Mouse (Mus musculus) limb, embryonic 11.5 days (tissue): ENCODE results near the gene Gm44511. TPM values are rescaled to one million over a fixed set of nuclear protein-coding genes. Genes with fewer than 3 reads are reported as not detected.

Experiments
- ATAC-seq: fragments of 200-750 bp; cut with Nextera tagmentation; 2 replicates; pipeline ENCODE4 v1.8.0; 2017; ENCODE audit warnings: low read depth; ENCODE audit not compliant: insufficient number of reproducible peaks, low FRiP score, low TSS enrichment
- DNase-seq: peaks from one replicate; pipeline ENCODE4 v3.0.0-alpha.2; 2015; ENCODE audit warnings: low spot score
- H3K27ac ChIP-seq: fragments of 300-500 bp; sonication (generic); replicated peaks from 2 replicates; pipeline ENCODE4 v1.5.1; 2014; ENCODE audit warnings: low read depth, mild to moderate bottlenecking, low read length
- H3K27me3 ChIP-seq: fragments of 300-500 bp; sonication (generic); 2 replicates; pipeline ENCODE4 v1.6.1; 2014; ENCODE audit warnings: mild to moderate bottlenecking, low read length, mixed read lengths; ENCODE audit not compliant: control insufficient read depth, insufficient read depth
- H3K36me3 ChIP-seq: fragments of 300-500 bp; sonication (generic); 2 replicates; pipeline ENCODE4 v1.6.1; 2014; ENCODE audit warnings: mild to moderate bottlenecking, low read length, moderate library complexity, mixed read lengths; ENCODE audit not compliant: control insufficient read depth, insufficient read depth
- H3K4me1 ChIP-seq: fragments of 300-500 bp; sonication (generic); 2 replicates; pipeline ENCODE4 v1.6.1; 2014; ENCODE audit warnings: low read length, mixed read lengths; ENCODE audit not compliant: control insufficient read depth, insufficient read depth
- H3K4me2 ChIP-seq: fragments of 300-500 bp; sonication (generic); 2 replicates; pipeline ENCODE4 v1.6.1; 2014; ENCODE audit warnings: low read depth, mild to moderate bottlenecking, moderate library complexity; ENCODE audit not compliant: severe bottlenecking
- H3K4me3 ChIP-seq: fragments of 300-500 bp; sonication (generic); 2 replicates; pipeline ENCODE4 v1.5.1; 2014; ENCODE audit warnings: low read depth, low read length
- H3K9ac ChIP-seq: fragments of 300-500 bp; sonication (generic); 2 replicates; pipeline ENCODE4 v1.6.1; 2014; ENCODE audit warnings: mild to moderate bottlenecking, low read length
- H3K9me3 ChIP-seq: fragments of 300-500 bp; sonication (generic); 2 replicates; pipeline ENCODE4 v1.6.1; 2016; ENCODE audit warnings: low read length; ENCODE audit not compliant: control insufficient read depth
- WGBS: fragments of 180-500 bp; shearing (Covaris S2); extraction: QIAGEN DNeasy Blood & Tissue Kit; methylation state at CpG from one replicate; pipeline ENCODE4 v1.1.7; 2014; 5-methylcytosine and 5-hydroxymethylcytosine counted together
- polyA plus RNA-seq: library from polyadenylated mRNA; unstranded; fragments of >200 nt; fragmentation: Nextera tagmentation; extraction: Ambion mirVana; gene quantifications from 2 replicates; pipeline ENCODE4 v1.2.1, GENCODE M21; 2014

Gm44511 gene
- polyA plus RNA-seq, 1 experiment from 2014 or later, result not detected

- ATAC-seq (peak; percentile 73), DNase-seq (peak; percentile 93)
- Histone ChIP-seq H3K9ac (peak overlapping the region; percentile 84), H3K36me3 (no peaks in the 10 kb centered on the region), H3K4me3 (peak overlapping the region; percentile 71), H3K4me2 (peak overlapping the region; percentile 57), H3K27ac (peak overlapping the region; percentile 62), H3K9me3 (no peaks in the 10 kb centered on the region), H3K4me1 (no peaks in the 10 kb centered on the region), H3K27me3 (no peaks in the 10 kb centered on the region)
- under 1% methylated on average over 49 of the region's 49 CpGs for WGBS
Measured at GRCm38 (mm10) chr6:128838342-128839265, 12.5 kb upstream of the Gm44511 start.

GRCm38 (mm10) chr6:128837454-128838341, 11.6 kb upstream of the Gm44511 start:
- Histone ChIP-seq H3K36me3 (no peaks in the 10 kb centered on the region), H3K9me3 (no peaks in the 10 kb centered on the region), H3K27ac (peak overlapping the region; percentile 42; the same call in 1 of the 2 replicates), H3K9ac (peak overlapping the region; percentile 60), H3K4me3 (peak overlapping the region; percentile 71), H3K27me3 (no peaks in the 10 kb centered on the region), H3K4me1 (no peaks in the 10 kb centered on the region), H3K4me2 (peak overlapping the region; percentile 41)
- WGBS, result 1% methylated on average over 14 of the region's 14 CpGs
- DNase-seq, result peak; percentile 54
- ATAC-seq, result peak; percentile 22; the same call in 1 of the 2 replicates

- Histone ChIP-seq H3K36me3 (no peaks in the 10 kb centered on the region), H3K27me3 (no peaks in the 10 kb centered on the region), H3K9me3 (no peaks in the 10 kb centered on the region), H3K4me1 (no peaks in the 10 kb centered on the region), H3K4me3 (no peak overlapping the region; the same call in 1 of the 2 replicates), H3K27ac (no peak overlapping the region), H3K9ac (no peak overlapping the region), H3K4me2 (peak overlapping the region; percentile 41; the same call in 1 of the 2 replicates)
- DNase-seq (no peak), ATAC-seq (no peak)
- WGBS, result 87% methylated on average over 6 of the region's 6 CpGs
Measured at GRCm38 (mm10) chr6:128836955-128837334, 10.8 kb upstream of the Gm44511 start.

- H3K9ac ChIP-seq, result no peak overlapping the region
- no peak for ATAC-seq
- no peaks in the 10 kb centered on the region for H3K27me3 ChIP-seq
- H3K4me1 ChIP-seq, result no peaks in the 10 kb centered on the region
- H3K9me3 ChIP-seq, result no peaks in the 10 kb centered on the region
- WGBS, result 91% methylated on average over 8 of the region's 8 CpGs
- no peak for DNase-seq
- no peaks in the 10 kb centered on the region for H3K36me3 ChIP-seq
- H3K4me2 ChIP-seq, result no peak overlapping the region
- no peak overlapping the region for H3K4me3 ChIP-seq
- H3K27ac ChIP-seq, result no peak overlapping the region
Measured at GRCm38 (mm10) chr6:128836191-128836954, 10.3 kb upstream of the Gm44511 start.

GRCm38 (mm10) chr6:128835571-128835970, 9.5 kb upstream of the Gm44511 start:
- Histone ChIP-seq H3K4me1 (no peaks in the 10 kb centered on the region), H3K27ac (no peak overlapping the region), H3K9me3 (no peaks in the 10 kb centered on the region), H3K36me3 (no peaks in the 10 kb centered on the region), H3K4me2 (no peak overlapping the region), H3K4me3 (no peak overlapping the region), H3K9ac (no peak overlapping the region), H3K27me3 (no peaks in the 10 kb centered on the region)
- ATAC-seq (no peak), DNase-seq (no peak)
- WGBS, result 87% methylated on average over 4 of the region's 4 CpGs

GRCm38 (mm10) chr6:128833046-128833445, 6.9 kb upstream of the Gm44511 start:
- no peaks in the 10 kb centered on the region for H3K9me3 ChIP-seq
- H3K4me1 ChIP-seq, result no peaks in the 10 kb centered on the region
- H3K4me2 ChIP-seq, result no peak overlapping the region
- no peak overlapping the region for H3K4me3 ChIP-seq
- DNase-seq, result no peak
- no peaks in the 10 kb centered on the region for H3K36me3 ChIP-seq
- no peaks in the 10 kb centered on the region for H3K27me3 ChIP-seq
- H3K27ac ChIP-seq, result no peak overlapping the region
- no peak overlapping the region for H3K9ac ChIP-seq
- ATAC-seq, result no peak
- 84% methylated on average over 10 of the region's 10 CpGs for WGBS

- 68% methylated on average over 4 of the region's 4 CpGs for WGBS
- Histone ChIP-seq H3K27ac (no peak overlapping the region), H3K4me3 (no peak overlapping the region), H3K27me3 (no peaks in the 10 kb centered on the region), H3K4me1 (no peaks in the 10 kb centered on the region), H3K4me2 (no peak overlapping the region), H3K9me3 (no peaks in the 10 kb centered on the region), H3K36me3 (no peaks in the 10 kb centered on the region), H3K9ac (no peak overlapping the region)
- ATAC-seq (no peak), DNase-seq (no peak)
Measured at GRCm38 (mm10) chr6:128829837-128830236, 3.7 kb upstream of the Gm44511 start.

- WGBS, result 88% methylated on average over 3 of the region's 3 CpGs
- H3K4me2 ChIP-seq, result no peak overlapping the region
- no peaks in the 10 kb centered on the region for H3K9me3 ChIP-seq
- no peak overlapping the region for H3K9ac ChIP-seq
- H3K27me3 ChIP-seq, result no peaks in the 10 kb centered on the region
- no peak for DNase-seq
- no peaks in the 10 kb centered on the region for H3K4me1 ChIP-seq
- no peak for ATAC-seq
- H3K36me3 ChIP-seq, result no peaks in the 10 kb centered on the region
- H3K4me3 ChIP-seq, result no peak overlapping the region
- no peak overlapping the region for H3K27ac ChIP-seq
Measured at GRCm38 (mm10) chr6:128826781-128827180, 666 bp upstream of the Gm44511 start.
